Mouse (Mus musculus) liver, adult 2 months (tissue): ENCODE results near the gene 3110082J24Rik.

ENCODE experiments used
- CTCF ChIP-seq: fragments of 200-500 bp; IDR thresholded peaks from 2 replicates; pipeline ENCODE4 v1.5.1; 2011; ENCODE audit warnings: low read depth, low read length, control low read depth
- POLR2A ChIP-seq: fragments of 200-500 bp; IDR thresholded peaks from 2 replicates; pipeline ENCODE4 v1.6.1; 2011; ENCODE audit warnings: low read length, control low read depth; ENCODE audit not compliant: insufficient read depth; ENCODE audit errors: extremely low read depth

- no peak for TF ChIP-seq POLR2A
- TF ChIP-seq CTCF: no peak
Observed at GRCm38 (mm10) chr5:30137271-30137670, 31.4 kb upstream of the 3110082J24Rik start.
